Mouse (Mus musculus) 416B (cell line): ENCODE data around the gene Jarid2.
A peak's percentile ranks its signal among the peaks of the same experiment; 100 is the strongest.

Experiments
- DNase-seq: peaks from one replicate; pipeline ENCODE4 v3.0.0; 2011; ENCODE audit warnings: low read depth

Gene Jarid2

GRCm38 (mm10) chr13:44915945-44916344 is 186.7 kb downstream of the Jarid2 start:
- peak; percentile 63 for DNase-seq

GRCm38 (mm10) chr13:44917202-44917601 is 187.9 kb downstream of the Jarid2 start:
- no peak for DNase-seq

GRCm38 (mm10) chr13:44918269-44918668 is 189.0 kb downstream of the Jarid2 start:
- DNase-seq, result no peak

GRCm38 (mm10) chr13:44921095-44921494 is 191.8 kb downstream of the Jarid2 start:
- DNase-seq, result no peak

- DNase-seq, result no peak
Observed at GRCm38 (mm10) chr13:44921721-44922120, 192.4 kb downstream of the Jarid2 start.

- no peak for DNase-seq
Observed at GRCm38 (mm10) chr13:44924042-44924441, 194.8 kb downstream of the Jarid2 start.

- no peak for DNase-seq
Observed at GRCm38 (mm10) chr13:44925173-44925572, 195.9 kb downstream of the Jarid2 start.

- no peak for DNase-seq
Observed at GRCm38 (mm10) chr13:44926311-44926710, 197.0 kb downstream of the Jarid2 start.

- no peak for DNase-seq
Observed at GRCm38 (mm10) chr13:44932307-44933264, 203.3 kb downstream of the Jarid2 start.

GRCm38 (mm10) chr13:44933575-44933974 is 204.3 kb downstream of the Jarid2 start:
- DNase-seq, result no peak

- DNase-seq, result peak; percentile 60
Observed at GRCm38 (mm10) chr13:44937681-44938080, 208.4 kb downstream of the Jarid2 start.

GRCm38 (mm10) chr13:44939326-44940035 is 210.2 kb downstream of the Jarid2 start:
- no peak for DNase-seq

- no peak for DNase-seq
Observed at GRCm38 (mm10) chr13:44943618-44944017, 214.3 kb downstream of the Jarid2 start.

- DNase-seq, result no peak
Observed at GRCm38 (mm10) chr13:44946880-44947635, 217.8 kb downstream of the Jarid2 start.

GRCm38 (mm10) chr13:44948320-44949250 is 219.3 kb downstream of the Jarid2 start:
- no peak for DNase-seq

GRCm38 (mm10) chr13:44952393-44953086 is 223.3 kb downstream of the Jarid2 start:
- no peak for DNase-seq

- DNase-seq, result no peak
Observed at GRCm38 (mm10) chr13:44953546-44954231, 224.4 kb downstream of the Jarid2 start.

GRCm38 (mm10) chr13:44954232-44954568 is 224.9 kb downstream of the Jarid2 start:
- no peak for DNase-seq

- DNase-seq, result no peak
Observed at GRCm38 (mm10) chr13:44955781-44956180, 226.5 kb downstream of the Jarid2 start.

- DNase-seq, result no peak
Observed at GRCm38 (mm10) chr13:44957049-44957448, 227.8 kb downstream of the Jarid2 start.
